In the genomic region with DNA sequence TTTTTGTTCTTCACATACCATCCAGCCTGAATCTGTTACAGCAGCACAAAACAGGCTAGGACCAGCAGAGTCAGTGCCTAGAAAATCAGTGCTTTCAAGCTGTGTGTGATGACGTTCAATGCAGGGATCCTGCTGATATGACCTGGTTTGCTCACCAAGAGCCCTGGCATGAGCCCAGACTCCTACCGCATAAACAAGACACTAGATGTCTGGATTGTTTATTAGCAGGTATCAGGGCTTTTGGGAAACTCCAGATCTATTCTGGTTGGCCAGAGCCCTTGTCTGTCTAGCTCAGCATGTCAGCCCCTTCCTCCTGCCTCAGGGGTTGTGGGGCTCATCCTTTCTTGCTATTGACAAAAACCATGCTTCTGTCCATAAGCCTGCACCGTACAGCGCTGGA, we compare ENCODE assay signal across 10 mouse cellular contexts. TPM values are rescaled to one million over a fixed set of nuclear protein-coding genes. Genes with fewer than 3 reads are reported as not detected.
DNase-seq lines count a peak whose midpoint lies in the region; ATAC-seq and TF ChIP-seq lines count a peak whose summit lies in the region.
"Had no signal": no experiment of that assay in that cellular context is flagged by ENCODE, and none has a peak within 500 bp of the region (broad histone marks: within the 10 kb centered on the region; RNA-seq: fewer than 3 reads in every experiment).

No protein-coding gene starts in this region.

- no peaks in the 10 kb centered on the region for H3K27me3 ChIP-seq in heart, postnatal 0 days (ENCODE audit: control insufficient read depth, insufficient read depth, low read length)
- H3K27me3 ChIP-seq in heart, adult 2 months (ENCODE audit: control insufficient read depth, insufficient read depth, low read length) = no peaks in the 10 kb centered on the region
- H3K27me3 ChIP-seq: lung, embryonic 15.5 days had no signal

- no peaks in the 10 kb centered on the region for H3K9me3 ChIP-seq in heart, postnatal 0 days (replicated peaks; ENCODE audit: control insufficient read depth, low read length)
- H3K9me3 ChIP-seq: lung, embryonic 15.5 days had no signal

- H3K79me2 ChIP-seq in heart, adult 2 months (replicated peaks; ENCODE audit: control insufficient read depth, insufficient read depth, low read length) = no peaks in the 10 kb centered on the region; the same call in 1 of the 2 replicates

- TF ChIP-seq EP300 in heart, postnatal 0 days (IDR thresholded peaks at IDR 0.05; ENCODE audit: low read depth) = no peak
- no peak for TF ChIP-seq EP300 in heart, adult 2 months (IDR thresholded peaks at IDR 0.05; ENCODE audit: insufficient read depth, low read depth, low read length)

- WGBS in heart, postnatal 0 days = 25% methylated on average over 4 of the region's 4 CpGs
- 38% methylated on average over 4 of the region's 4 CpGs for WGBS in heart, adult 2 months

- no peak for TF ChIP-seq POLR2A in heart, adult 2 months (IDR thresholded peaks at IDR 0.05; ENCODE audit: insufficient read depth, low read depth, low read length)

- peak overlapping the region; percentile 40 for H3K27ac ChIP-seq in heart, postnatal 0 days (ENCODE audit: low read depth)
- no peak overlapping the region for H3K27ac ChIP-seq in heart, adult 2 months
- H3K27ac ChIP-seq: gastrocnemius, adult 2 months; lung, embryonic 15.5 days had no signal

- ATAC-seq in heart, postnatal 0 days (ENCODE audit: insufficient read depth, low read depth) = no peak

- H3K4me2 ChIP-seq in heart, postnatal 0 days (ENCODE audit: low read depth, low read length) = no peak overlapping the region
- H3K4me2 ChIP-seq: lung, embryonic 15.5 days had no signal

- no peak overlapping the region for H3K4me3 ChIP-seq in heart, postnatal 0 days (ENCODE audit: low read depth, low read length)
- no peak overlapping the region for H3K4me3 ChIP-seq in heart, adult 2 months
- H3K4me3 ChIP-seq: gastrocnemius, adult 2 months; lung, embryonic 15.5 days had no signal

- DNase-seq in heart, postnatal 0 days (ENCODE audit: low spot score) = no peak
- no peak for DNase-seq in heart, adult 2 months
- DNase-seq in lung, postnatal 36 days = peak; percentile 38
- no peak for DNase-seq in lung, adult 18-20 months
- peak; percentile 47 for DNase-seq in brain, adult 2 months (ENCODE audit: low read depth, low spot score)
- peak; percentile 80 for DNase-seq in retina, postnatal 1 day
- no peak for DNase-seq in layer of hippocampus, adult 18-20 months (ENCODE audit: low spot score in 2 of 2)
- DNase-seq: gastrocnemius, adult 2 months; right cerebral cortex, postnatal 4 days had no signal

- no peak for TF ChIP-seq CTCF in heart, postnatal 0 days (IDR thresholded peaks at IDR 0.05; ENCODE audit: low read depth)
- no peak for TF ChIP-seq CTCF in heart, adult 2 months (IDR thresholded peaks at IDR 0.05)

- no peak overlapping the region for H3K9ac ChIP-seq in heart, postnatal 0 days (replicated peaks; ENCODE audit: low read depth, low read length)
- H3K9ac ChIP-seq in heart, adult 2 months (ENCODE audit: low read depth, low read length) = no peak overlapping the region
- H3K9ac ChIP-seq: lung, embryonic 15.5 days had no signal

- intact Hi-C loops in heart, adult 2 months (cut with DNase I) = no loop called here

- no peaks in the 10 kb centered on the region for H3K36me3 ChIP-seq in heart, postnatal 0 days (replicated peaks; ENCODE audit: control insufficient read depth, insufficient read depth, low read length)
- H3K36me3 ChIP-seq in heart, adult 2 months (ENCODE audit: control insufficient read depth, insufficient read depth, low read length) = no peaks in the 10 kb centered on the region
- H3K36me3 ChIP-seq: lung, embryonic 15.5 days had no signal

- H3K4me1 ChIP-seq in heart, postnatal 0 days (ENCODE audit: control insufficient read depth, insufficient read depth) = peaks cover 63% of the 10 kb centered on the region
- peaks cover 6% of the 10 kb centered on the region for H3K4me1 ChIP-seq in heart, adult 2 months (ENCODE audit: control insufficient read depth, insufficient read depth, low read length)

RNA-seq across cellular contexts. Expression of a gene that starts 10.2 kb away (rescaled TPM):
- 193 and 293 TPM in 2 replicates for total RNA-seq in heart, postnatal 0 days (2014; rRNA removed; ENCODE audit: low replicate concordance)
- 375 and 389 TPM in 2 replicates for polyA plus RNA-seq in heart, postnatal 0 days (2015; fragmentation: Nextera tagmentation; extraction: Ambion mirVana)
- total RNA-seq in heart, adult 2 months (2021) = 10 to 100 TPM; 37.0 to 41.6 TPM
- 39.3 and 39.5 TPM in 2 replicates for polyA plus RNA-seq in heart, adult 2 months (2012; rRNA removed)
- 10 to 100 TPM; 15.0 to 16.5 TPM for total RNA-seq in layer of hippocampus, adult 18-20 months (2021)

Comparison
In these comparisons a context has a peak if more than half of its experiments do, and no peak if none do; other contexts are left out.
1. DNase-seq: peak in lung, postnatal 36 days (single experiment), brain, adult 2 months (single experiment) and retina, postnatal 1 day (single experiment); none in heart, postnatal 0 days (single experiment), heart, adult 2 months (0 of 2), lung, adult 18-20 months (0 of 2) and layer of hippocampus, adult 18-20 months (0 of 2).